Mouse (Mus musculus): ENCODE results near the gene Zfp667.

DNA sequence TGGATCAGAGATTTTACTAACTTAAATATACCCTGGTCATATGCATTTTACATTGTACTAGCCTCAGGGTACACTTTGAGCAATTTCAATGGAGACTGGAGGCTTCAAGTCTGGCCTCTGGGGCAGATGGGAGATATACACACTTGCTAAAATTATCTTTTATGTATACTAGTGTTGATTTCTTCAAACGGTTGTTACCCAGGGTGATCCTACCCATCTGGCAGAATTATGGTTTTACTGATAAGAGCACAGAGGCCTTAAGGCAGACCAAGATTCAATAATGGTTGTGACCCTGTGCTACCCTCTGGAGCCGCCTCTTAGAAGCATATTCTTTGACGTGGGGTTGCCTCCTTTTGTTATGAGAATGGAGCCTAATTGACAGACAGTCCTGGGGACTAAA lies 8.5 kb upstream of the Zfp667 start:
- TF ChIP-seq CTCF (IDR thresholded peaks at IDR 0.05; ENCODE audit: low read depth, low read length) (no peak), POLR2A (IDR thresholded peaks at IDR 0.05; ENCODE audit: insufficient read depth, low read length) (no peak)
